Mouse (Mus musculus) embryo, embryonic 10 days (tissue): ENCODE results near the gene Tex35.

Experiments
- DNase-seq: peaks from one replicate; pipeline ENCODE4 v3.0.0-alpha.2; 2015; ENCODE audit warnings: low spot score

Gene Tex35

GRCm38 (mm10) chr1:157081076-157081804, 27.2 kb downstream of the Tex35 start:
- DNase-seq = peak; percentile 76

GRCm38 (mm10) chr1:157080071-157080470, 28.4 kb downstream of the Tex35 start:
- DNase-seq = no peak

GRCm38 (mm10) chr1:157079384-157080025, 29.0 kb downstream of the Tex35 start:
- peak; percentile 88 for DNase-seq

GRCm38 (mm10) chr1:157076781-157077705, 31.4 kb downstream of the Tex35 start:
- peak; percentile 93 for DNase-seq

GRCm38 (mm10) chr1:157076257-157076656, 32.2 kb downstream of the Tex35 start:
- DNase-seq = peak; percentile 95

GRCm38 (mm10) chr1:157074937-157075336, 33.5 kb downstream of the Tex35 start:
- no peak for DNase-seq

GRCm38 (mm10) chr1:157074371-157074770, 34.1 kb downstream of the Tex35 start:
- DNase-seq = no peak

- DNase-seq = no peak
Measured at GRCm38 (mm10) chr1:157073592-157073991, 34.9 kb downstream of the Tex35 start.

GRCm38 (mm10) chr1:157069181-157069828, 39.2 kb downstream of the Tex35 start:
- DNase-seq = no peak

GRCm38 (mm10) chr1:157068316-157068715, 40.2 kb downstream of the Tex35 start:
- no peak for DNase-seq

- no peak for DNase-seq
Measured at GRCm38 (mm10) chr1:157065819-157066730, 42.4 kb downstream of the Tex35 start.

- no peak for DNase-seq
Measured at GRCm38 (mm10) chr1:157063318-157064115, 45.0 kb downstream of the Tex35 start.

- DNase-seq = no peak
Measured at GRCm38 (mm10) chr1:157062445-157062825, 46.0 kb downstream of the Tex35 start.

- no peak for DNase-seq
Measured at GRCm38 (mm10) chr1:157061800-157062444, 46.6 kb downstream of the Tex35 start.

GRCm38 (mm10) chr1:157061170-157061569, 47.3 kb downstream of the Tex35 start:
- no peak for DNase-seq

- no peak for DNase-seq
Measured at GRCm38 (mm10) chr1:157060441-157061135, 47.9 kb downstream of the Tex35 start.

- DNase-seq = no peak
Measured at GRCm38 (mm10) chr1:157055901-157056300, 52.6 kb downstream of the Tex35 start.

- no peak for DNase-seq
Measured at GRCm38 (mm10) chr1:157055288-157055831, 53.1 kb downstream of the Tex35 start.

- DNase-seq = no peak
Measured at GRCm38 (mm10) chr1:157054659-157055058, 53.8 kb downstream of the Tex35 start.
